Mouse (Mus musculus) urinary bladder, adult 18-20 months (tissue): ENCODE results near the gene Serpinb3b.
A peak's percentile ranks its signal among the peaks of the same experiment; 100 is the strongest.
"Not testable (repeated sequence)": the region's sequence is repeated elsewhere in the genome, so short reads cannot be mapped to it uniquely, and the experiment has no call there.

ENCODE experiments used
- DNase-seq, 2 experiments: peaks; one replicate each; pipeline ENCODE4 v3.0.0; 2022; ENCODE audit warnings: low spot score in 2 of 2, mixed read lengths in 2 of 2

The Serpinb3b gene

DNA sequence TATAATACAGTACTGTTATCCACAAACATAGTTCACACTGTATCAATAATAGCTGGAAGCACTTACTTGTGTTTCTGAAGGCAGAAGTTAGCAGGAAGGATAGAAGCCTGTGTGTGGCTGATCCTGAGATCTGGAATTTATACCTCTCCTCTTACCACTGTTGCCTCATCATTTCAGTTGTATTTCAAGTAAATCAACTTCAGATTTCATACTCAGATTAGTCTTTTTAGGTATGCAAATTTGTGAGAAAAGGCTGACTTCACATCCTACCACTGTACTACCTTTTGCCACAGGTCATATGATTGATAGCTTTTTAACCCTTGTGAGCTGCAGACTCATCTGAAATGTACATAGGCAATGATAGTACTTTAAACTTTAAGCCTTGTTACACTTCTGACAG lies at the start of gene Serpinb3b, which contains the start of gene Serpinb3c:
TSS of gene Serpinb3b (minus strand) at position 101 of the 400 bp plus-strand sequence.
TSS of gene Serpinb3c (minus strand) at position 111 of the 400 bp plus-strand sequence.
- DNase-seq: not testable (repeated sequence)

DNA sequence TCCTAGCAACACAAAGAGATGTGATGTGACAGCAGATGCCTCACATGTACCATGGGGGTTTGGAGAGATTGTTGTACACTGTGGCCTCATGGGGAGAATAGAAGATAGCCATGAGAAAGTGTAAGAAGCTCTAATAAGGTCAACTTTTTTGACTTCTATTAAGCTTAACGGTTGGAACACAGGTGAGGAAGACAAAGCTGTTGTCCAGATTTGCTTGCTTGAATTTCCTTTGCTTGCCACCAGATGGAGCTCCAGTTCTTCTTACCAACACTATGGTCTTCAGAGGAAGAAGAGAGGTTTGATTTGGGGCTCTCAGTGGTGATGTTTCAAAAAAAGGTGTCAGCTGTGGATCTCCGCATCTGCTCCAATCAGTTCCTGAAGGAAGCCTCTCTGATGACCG lies 35.0 kb downstream of the Serpinb3b start:
- DNase-seq: peak in 1 of 2 experiments; percentile 4

- DNase-seq: not testable (repeated sequence)
These were observed 60.9 kb downstream of the Serpinb3b start for GRCm38 (mm10) chr1:107217276-107217675.

GRCm38 (mm10) chr1:107127453-107127852 lies 150.7 kb downstream of the Serpinb3b start:
- DNase-seq: not testable (repeated sequence)
